Mouse (Mus musculus): ENCODE data around the gene Ampd3. TPM values are rescaled to one million over a fixed set of nuclear protein-coding genes. Genes with fewer than 3 reads are reported as not detected.

The Ampd3 gene
- polyA plus RNA-seq, 1 experiment from 2014 or later, result 13.9 TPM

DNA sequence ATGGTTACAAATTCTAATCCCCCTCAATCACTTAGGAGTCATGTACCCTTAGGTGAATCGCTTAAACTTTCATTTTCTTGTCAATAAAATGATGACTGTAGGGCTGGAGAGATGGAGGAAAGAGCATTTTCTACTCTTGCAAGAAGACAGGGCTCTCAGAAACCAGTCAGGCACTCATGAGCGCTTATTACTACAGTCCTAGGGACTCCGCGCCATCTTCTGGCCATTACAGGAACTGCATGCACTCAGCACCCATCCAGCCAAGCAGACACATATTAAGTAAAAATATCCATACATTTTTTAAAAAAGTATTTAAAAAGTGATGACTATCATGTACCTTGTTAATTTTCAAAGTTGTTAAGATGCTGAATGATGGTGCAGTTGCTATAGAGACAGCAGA is 33.0 kb downstream of the Ampd3 start:
- ATAC-seq, result peak; percentile 77
- H3K27me3 ChIP-seq (ENCODE audit: control insufficient read depth, insufficient read depth, low read depth, low read length), result no peaks in the 10 kb centered on the region
- under 1% methylated on average over 4 of the region's 4 CpGs for WGBS
- no peak overlapping the region for H3K27ac ChIP-seq (ENCODE audit: low read length)
- H3K36me3 ChIP-seq (ENCODE audit: control insufficient read depth, insufficient read depth, low read length), result no peaks in the 10 kb centered on the region
- H3K4me3 ChIP-seq (ENCODE audit: low read depth, low read length), result no peak overlapping the region
- no peak overlapping the region for H3K9ac ChIP-seq (ENCODE audit: low read depth, low read length)
- no peak overlapping the region for H3K4me2 ChIP-seq (ENCODE audit: low read length)
- H3K9me3 ChIP-seq (replicated peaks; ENCODE audit: control insufficient read depth, low read length, poor library complexity, severe bottlenecking), result no peaks in the 10 kb centered on the region
- H3K4me1 ChIP-seq (ENCODE audit: control insufficient read depth, insufficient read depth, low read length), result no peaks in the 10 kb centered on the region

DNA sequence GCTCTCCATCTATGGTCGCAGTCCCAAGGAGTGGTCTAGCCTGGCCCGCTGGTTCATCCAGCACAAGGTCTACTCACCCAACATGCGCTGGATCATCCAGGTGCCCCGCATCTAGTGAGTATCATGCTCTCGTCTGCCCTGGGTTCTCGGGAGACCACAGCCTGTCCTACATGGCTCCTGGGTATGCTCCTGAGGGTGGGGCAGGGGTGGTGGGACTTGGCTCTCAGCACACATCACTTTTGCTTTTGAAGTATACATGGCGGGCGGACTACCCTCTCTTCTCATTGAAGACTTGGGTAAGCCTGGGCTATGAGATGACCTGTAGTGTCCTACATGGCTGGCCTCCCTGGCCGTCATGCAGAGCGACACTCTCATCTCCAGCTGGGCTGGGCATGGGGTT is 35.1 kb downstream of the Ampd3 start:
- no peaks in the 10 kb centered on the region for H3K36me3 ChIP-seq (ENCODE audit: control insufficient read depth, insufficient read depth, low read length)

DNA sequence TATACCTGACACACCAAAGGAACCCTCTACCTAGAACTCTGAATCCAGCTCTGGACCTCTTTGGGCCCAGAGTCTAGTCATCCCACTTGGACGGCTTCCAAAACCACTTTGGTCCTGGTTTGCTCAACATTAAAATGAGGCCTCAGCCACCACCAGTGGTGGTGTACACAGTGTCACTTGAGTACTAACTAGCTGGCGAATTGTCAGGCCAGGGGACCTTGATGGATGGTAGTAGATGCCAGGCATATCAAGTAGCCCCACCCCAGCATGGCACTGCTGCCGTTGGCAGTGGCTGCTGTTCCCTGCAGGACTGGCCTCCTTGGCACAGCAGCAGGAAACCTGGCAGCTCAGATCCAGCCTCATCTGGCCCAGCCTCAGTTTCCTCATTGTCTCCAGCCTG is 36.3 kb downstream of the Ampd3 start:
- H3K36me3 ChIP-seq (ENCODE audit: control insufficient read depth, insufficient read depth, low read length), result no peaks in the 10 kb centered on the region
- no peak overlapping the region for H3K9ac ChIP-seq (ENCODE audit: low read depth, low read length)
- 66% methylated on average over 3 of the region's 3 CpGs for WGBS
- H3K9me3 ChIP-seq (replicated peaks; ENCODE audit: control insufficient read depth, low read length, poor library complexity, severe bottlenecking), result no peaks in the 10 kb centered on the region
- no peak overlapping the region for H3K4me3 ChIP-seq (ENCODE audit: low read depth, low read length)
- no peak for ATAC-seq
- H3K27ac ChIP-seq (ENCODE audit: low read length), result no peak overlapping the region
- no peak overlapping the region for H3K4me2 ChIP-seq (ENCODE audit: low read length)
- no peaks in the 10 kb centered on the region for H3K27me3 ChIP-seq (ENCODE audit: control insufficient read depth, insufficient read depth, low read depth, low read length)
- no peaks in the 10 kb centered on the region for H3K4me1 ChIP-seq (ENCODE audit: control insufficient read depth, insufficient read depth, low read length)

More for the DNA sequence above, 35.1 kb downstream of the Ampd3 start:
- no peak overlapping the region for H3K4me2 ChIP-seq (ENCODE audit: low read length)
- no peak for ATAC-seq
- 95% methylated on average over 10 of the region's 10 CpGs for WGBS
- H3K9me3 ChIP-seq (replicated peaks; ENCODE audit: control insufficient read depth, low read length, poor library complexity, severe bottlenecking), result no peaks in the 10 kb centered on the region
- no peaks in the 10 kb centered on the region for H3K4me1 ChIP-seq (ENCODE audit: control insufficient read depth, insufficient read depth, low read length)
- no peak overlapping the region for H3K4me3 ChIP-seq (ENCODE audit: low read depth, low read length)
- no peak overlapping the region for H3K27ac ChIP-seq (ENCODE audit: low read length)
- no peaks in the 10 kb centered on the region for H3K27me3 ChIP-seq (ENCODE audit: control insufficient read depth, insufficient read depth, low read depth, low read length)
- H3K9ac ChIP-seq (ENCODE audit: low read depth, low read length), result no peak overlapping the region

DNA sequence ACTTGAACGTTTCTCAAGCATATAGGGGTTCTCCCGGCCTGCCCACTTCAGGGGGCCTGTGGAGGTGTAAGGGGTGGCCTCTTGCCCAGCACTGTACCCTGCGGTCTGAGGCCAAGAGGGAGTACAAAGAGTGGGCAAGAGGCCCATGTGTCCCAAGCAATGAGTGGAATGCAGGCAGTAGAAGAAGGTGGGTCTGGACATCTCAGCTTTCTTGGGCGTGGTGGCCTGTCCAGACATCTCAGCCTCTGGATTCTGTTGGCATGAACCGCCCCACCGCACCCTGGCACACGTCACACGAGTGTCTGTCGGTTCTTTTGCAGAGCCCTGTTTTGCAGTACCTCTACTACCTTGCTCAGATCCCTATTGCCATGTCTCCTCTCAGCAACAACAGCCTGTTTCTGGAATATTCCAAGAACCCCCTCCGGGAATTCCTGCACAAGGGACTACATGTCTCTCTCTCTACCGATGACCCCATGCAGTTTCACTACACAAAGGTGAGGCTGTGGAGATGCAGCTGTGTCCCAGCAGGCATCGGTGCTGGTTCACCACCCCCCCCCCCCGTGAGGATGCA is 39.5 kb downstream of the Ampd3 start:
- Histone ChIP-seq H3K27ac (ENCODE audit: low read length) (no peak overlapping the region), H3K9ac (ENCODE audit: low read depth, low read length) (no peak overlapping the region), H3K9me3 (replicated peaks; ENCODE audit: control insufficient read depth, low read length, poor library complexity, severe bottlenecking) (no peaks in the 10 kb centered on the region), H3K36me3 (ENCODE audit: control insufficient read depth, insufficient read depth, low read length) (peaks cover under 1% of the 10 kb centered on the region; the same call in 1 of the 2 replicates), H3K4me1 (ENCODE audit: control insufficient read depth, insufficient read depth, low read length) (no peaks in the 10 kb centered on the region), H3K4me2 (ENCODE audit: low read length) (no peak overlapping the region), H3K27me3 (ENCODE audit: control insufficient read depth, insufficient read depth, low read depth, low read length) (no peaks in the 10 kb centered on the region), H3K4me3 (ENCODE audit: low read depth, low read length) (no peak overlapping the region)
- no peak for ATAC-seq
- WGBS, result 94% methylated on average over 13 of the region's 13 CpGs

DNA sequence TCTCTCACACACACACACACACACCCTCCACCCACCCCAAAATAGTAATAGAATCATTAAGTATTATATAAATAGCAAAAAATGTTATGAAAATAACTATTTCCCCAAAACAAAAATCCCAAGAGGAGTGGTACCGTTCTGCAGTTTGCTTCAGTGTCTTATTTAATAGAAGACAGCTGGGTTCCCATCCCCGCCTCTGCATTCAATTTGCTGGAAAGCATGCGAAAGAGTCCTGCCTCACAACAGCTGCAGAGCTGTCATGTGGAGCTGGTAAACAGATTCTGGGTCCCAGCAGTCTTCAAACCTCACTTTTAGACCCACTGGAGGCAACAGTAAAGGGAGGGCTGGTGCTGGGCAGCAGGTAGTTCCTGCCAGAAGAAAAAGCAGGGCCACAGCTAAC is 41.0 kb downstream of the Ampd3 start:
- Histone ChIP-seq H3K9me3 (replicated peaks; ENCODE audit: control insufficient read depth, low read length, poor library complexity, severe bottlenecking) (no peaks in the 10 kb centered on the region), H3K27me3 (ENCODE audit: control insufficient read depth, insufficient read depth, low read depth, low read length) (no peaks in the 10 kb centered on the region), H3K36me3 (ENCODE audit: control insufficient read depth, insufficient read depth, low read length) (peaks cover 3% of the 10 kb centered on the region; the same call in 1 of the 2 replicates), H3K9ac (ENCODE audit: low read depth, low read length) (no peak overlapping the region), H3K27ac (ENCODE audit: low read length) (no peak overlapping the region), H3K4me3 (ENCODE audit: low read depth, low read length) (no peak overlapping the region), H3K4me1 (ENCODE audit: control insufficient read depth, insufficient read depth, low read length) (no peaks in the 10 kb centered on the region), H3K4me2 (ENCODE audit: low read length) (no peak overlapping the region)
- 59% methylated on average over 3 of the region's 3 CpGs for WGBS
- ATAC-seq, result no peak

DNA sequence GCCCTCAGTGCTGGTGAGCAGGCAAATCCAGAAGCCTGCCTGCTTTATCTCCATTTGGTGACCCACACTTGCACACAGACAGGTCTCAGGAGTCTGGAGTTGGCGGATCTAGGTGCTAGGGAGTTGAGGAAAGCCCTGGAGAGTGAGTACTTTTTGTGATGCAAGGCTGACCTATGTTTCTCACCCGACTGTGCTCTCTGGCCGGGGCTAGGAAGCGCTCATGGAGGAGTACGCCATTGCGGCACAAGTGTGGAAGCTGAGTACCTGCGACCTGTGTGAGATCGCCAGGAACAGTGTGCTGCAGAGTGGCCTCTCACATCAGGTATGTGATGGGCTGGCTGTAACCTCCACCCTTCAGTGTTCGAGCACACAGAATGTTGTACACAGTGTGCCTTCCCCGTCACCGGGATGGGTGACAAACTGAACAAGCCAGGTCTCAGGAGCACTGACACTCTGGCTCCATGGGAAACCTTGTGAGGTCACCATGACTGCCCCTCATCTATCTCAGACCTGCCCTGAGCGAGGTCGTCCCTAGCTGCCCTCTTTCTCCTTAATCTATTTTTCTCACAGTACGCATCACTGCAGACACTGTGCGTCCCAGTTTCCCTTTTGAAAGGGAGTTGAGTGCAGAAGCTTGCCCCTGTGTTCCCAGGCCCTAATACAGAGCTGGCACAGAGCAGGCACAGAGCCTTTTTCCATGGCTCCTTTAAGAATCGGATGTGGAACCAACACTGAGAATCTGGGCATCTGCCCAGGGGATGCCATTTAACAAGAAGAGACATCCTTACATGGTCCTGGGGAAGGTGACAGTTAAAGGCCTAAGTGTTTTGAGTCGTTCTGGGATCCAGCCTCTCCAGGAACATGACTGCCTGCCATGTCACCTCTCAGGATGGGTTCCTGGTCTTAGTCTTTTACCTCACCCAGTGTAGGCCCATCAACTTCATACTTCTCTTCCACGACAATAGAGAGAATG is 41.9 kb downstream of the Ampd3 start:
- WGBS, result 84% methylated on average over 18 of the region's 18 CpGs
- Histone ChIP-seq H3K9ac (ENCODE audit: low read depth, low read length) (no peak overlapping the region), H3K27ac (ENCODE audit: low read length) (no peak overlapping the region; the same call in 1 of the 2 replicates), H3K9me3 (replicated peaks; ENCODE audit: control insufficient read depth, low read length, poor library complexity, severe bottlenecking) (no peaks in the 10 kb centered on the region), H3K4me2 (ENCODE audit: low read length) (no peak overlapping the region), H3K4me1 (ENCODE audit: control insufficient read depth, insufficient read depth, low read length) (no peaks in the 10 kb centered on the region), H3K27me3 (ENCODE audit: control insufficient read depth, insufficient read depth, low read depth, low read length) (no peaks in the 10 kb centered on the region), H3K4me3 (ENCODE audit: low read depth, low read length) (no peak overlapping the region), H3K36me3 (ENCODE audit: control insufficient read depth, insufficient read depth, low read length) (peaks cover 3% of the 10 kb centered on the region; the same call in 1 of the 2 replicates)
- no peak for ATAC-seq

DNA sequence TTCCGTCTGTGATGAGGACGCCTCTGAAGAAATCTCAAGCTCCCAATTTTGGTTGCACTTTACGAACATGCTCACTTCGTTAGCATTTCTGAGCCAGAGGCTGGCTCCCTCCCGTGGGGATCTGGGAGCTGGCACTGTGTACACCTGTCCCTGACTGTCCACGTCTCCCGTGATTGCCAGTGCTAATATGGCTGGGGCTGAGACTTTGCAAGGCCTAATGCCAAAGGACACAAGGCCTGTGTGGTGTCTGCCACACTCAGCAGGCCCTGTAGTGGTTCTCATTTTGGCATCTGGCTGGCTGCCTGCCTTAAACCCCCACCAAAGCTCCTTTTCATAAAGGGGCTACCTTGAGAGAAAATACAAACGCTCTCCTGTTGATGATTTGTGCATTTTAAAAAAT is 43.0 kb downstream of the Ampd3 start:
- H3K4me2 ChIP-seq (ENCODE audit: low read length), result no peak overlapping the region
- no peak for ATAC-seq
- H3K9ac ChIP-seq (ENCODE audit: low read depth, low read length), result no peak overlapping the region
- H3K27ac ChIP-seq (ENCODE audit: low read length), result no peak overlapping the region
- WGBS, result 84% methylated on average over 8 of the region's 8 CpGs
- H3K4me3 ChIP-seq (ENCODE audit: low read depth, low read length), result no peak overlapping the region
- no peaks in the 10 kb centered on the region for H3K27me3 ChIP-seq (ENCODE audit: control insufficient read depth, insufficient read depth, low read depth, low read length)
- no peaks in the 10 kb centered on the region for H3K9me3 ChIP-seq (replicated peaks; ENCODE audit: control insufficient read depth, low read length, poor library complexity, severe bottlenecking)
- no peaks in the 10 kb centered on the region for H3K4me1 ChIP-seq (ENCODE audit: control insufficient read depth, insufficient read depth, low read length)
- H3K36me3 ChIP-seq (ENCODE audit: control insufficient read depth, insufficient read depth, low read length), result peaks cover 3% of the 10 kb centered on the region; the same call in 1 of the 2 replicates

DNA sequence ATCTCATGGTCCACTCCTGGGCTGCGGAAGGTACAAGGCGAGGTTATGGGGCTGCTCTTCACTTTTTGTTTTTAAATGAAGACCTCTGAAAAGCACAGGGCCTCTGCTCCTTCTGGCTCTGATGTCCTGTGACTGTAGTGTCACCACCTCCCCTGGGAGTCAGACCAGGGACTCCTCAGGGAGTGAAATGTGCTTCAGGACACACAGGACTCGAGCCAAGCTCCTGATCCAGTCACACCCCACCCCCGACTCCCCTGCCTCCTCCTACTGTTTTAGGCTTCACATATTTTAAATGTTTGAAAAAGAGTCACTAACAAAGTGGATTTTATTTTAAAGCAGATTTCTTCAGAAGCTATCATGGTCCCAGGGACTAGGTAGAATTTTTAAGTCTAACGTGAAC is 43.5 kb downstream of the Ampd3 start:
- Histone ChIP-seq H3K9ac (ENCODE audit: low read depth, low read length) (no peak overlapping the region), H3K4me1 (ENCODE audit: control insufficient read depth, insufficient read depth, low read length) (no peaks in the 10 kb centered on the region), H3K36me3 (ENCODE audit: control insufficient read depth, insufficient read depth, low read length) (peaks cover 3% of the 10 kb centered on the region; the same call in 1 of the 2 replicates), H3K27ac (ENCODE audit: low read length) (no peak overlapping the region), H3K9me3 (replicated peaks; ENCODE audit: control insufficient read depth, low read length, poor library complexity, severe bottlenecking) (no peaks in the 10 kb centered on the region), H3K4me3 (ENCODE audit: low read depth, low read length) (no peak overlapping the region), H3K27me3 (ENCODE audit: control insufficient read depth, insufficient read depth, low read depth, low read length) (no peaks in the 10 kb centered on the region), H3K4me2 (ENCODE audit: low read length) (no peak overlapping the region)
- WGBS, result 86% methylated on average over 5 of the region's 5 CpGs
- no peak for ATAC-seq

DNA sequence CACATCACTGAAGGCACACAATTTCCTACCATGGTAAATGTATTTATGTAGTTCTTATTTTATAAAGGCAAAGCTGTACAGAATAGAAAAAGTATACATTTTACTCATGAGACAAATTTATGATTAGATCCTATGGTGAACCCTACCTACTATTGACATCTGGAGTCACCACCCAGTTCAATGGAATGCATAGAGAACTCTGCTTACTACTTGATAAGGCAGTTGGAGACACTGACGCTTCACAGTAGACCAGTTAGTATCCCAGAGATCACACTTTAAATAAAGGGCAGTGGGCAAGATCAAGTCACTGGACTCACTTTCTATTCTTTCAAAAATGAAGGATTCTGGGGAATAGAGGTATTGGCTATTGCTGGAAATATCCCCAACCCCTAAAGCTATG is 46.0 kb downstream of the Ampd3 start:
- Histone ChIP-seq H3K4me3 (ENCODE audit: low read depth, low read length) (no peak overlapping the region), H3K36me3 (ENCODE audit: control insufficient read depth, insufficient read depth, low read length) (peaks cover 3% of the 10 kb centered on the region; the same call in 1 of the 2 replicates), H3K9me3 (replicated peaks; ENCODE audit: control insufficient read depth, low read length, poor library complexity, severe bottlenecking) (no peaks in the 10 kb centered on the region), H3K4me2 (ENCODE audit: low read length) (no peak overlapping the region), H3K27ac (ENCODE audit: low read length) (no peak overlapping the region), H3K27me3 (ENCODE audit: control insufficient read depth, insufficient read depth, low read depth, low read length) (no peaks in the 10 kb centered on the region), H3K4me1 (ENCODE audit: control insufficient read depth, insufficient read depth, low read length) (no peaks in the 10 kb centered on the region), H3K9ac (ENCODE audit: low read depth, low read length) (no peak overlapping the region)
- 90% methylated on average over 1 of the region's 1 CpGs for WGBS
- no peak for ATAC-seq
